Mouse (Mus musculus) midbrain, embryonic 16.5 days (tissue): ENCODE measurements around the gene Hsd11b1. TPM values are rescaled to one million over a fixed set of nuclear protein-coding genes. Genes with fewer than 3 reads are reported as not detected.
"Not testable (repeated sequence)": the region's sequence is repeated elsewhere in the genome, so short reads cannot be mapped to it uniquely, and the experiment has no call there.

Experiments
- ATAC-seq: fragments of 200-750 bp; cut with Nextera tagmentation; 2 replicates; pipeline ENCODE4 v1.8.0; 2017; ENCODE audit warnings: moderate TSS enrichment
- H3K27ac ChIP-seq: fragments of 300-500 bp; sonication (generic); 2 replicates; pipeline ENCODE4 v1.5.1; 2014; ENCODE audit warnings: mild to moderate bottlenecking, low read length, mixed read lengths
- H3K27me3 ChIP-seq: fragments of 300-500 bp; sonication (generic); 2 replicates; pipeline ENCODE4 v1.6.1; 2014; ENCODE audit warnings: low read depth, low read length, mixed read lengths; ENCODE audit not compliant: control insufficient read depth, insufficient read depth
- H3K36me3 ChIP-seq: fragments of 300-500 bp; sonication (generic); 2 replicates; pipeline ENCODE4 v1.6.1; 2014; ENCODE audit warnings: mild to moderate bottlenecking, low read length, moderate library complexity, mixed read lengths; ENCODE audit not compliant: control insufficient read depth, insufficient read depth
- H3K4me1 ChIP-seq: fragments of 300-500 bp; sonication (generic); 2 replicates; pipeline ENCODE4 v1.6.1; 2014; ENCODE audit warnings: mild to moderate bottlenecking, low read length, mixed read lengths; ENCODE audit not compliant: control insufficient read depth, insufficient read depth
- H3K4me2 ChIP-seq: fragments of 300-500 bp; sonication (generic); 2 replicates; pipeline ENCODE4 v1.6.1; 2014; ENCODE audit warnings: mild to moderate bottlenecking, low read length, mixed read lengths
- H3K4me3 ChIP-seq: fragments of 300-500 bp; sonication (generic); 2 replicates; pipeline ENCODE4 v1.5.1; 2014; ENCODE audit warnings: low read depth, mild to moderate bottlenecking, low read length, moderate library complexity, mixed read lengths
- H3K9ac ChIP-seq: fragments of 300-500 bp; sonication (generic); 2 replicates; pipeline ENCODE4 v1.6.1; 2014; ENCODE audit warnings: low read depth, low read length, mixed read lengths
- H3K9me3 ChIP-seq: fragments of 300-500 bp; sonication (generic); replicated peaks from 2 replicates; pipeline ENCODE4 v1.6.1; 2014; ENCODE audit warnings: mild to moderate bottlenecking, low read length, mixed read lengths; ENCODE audit not compliant: control insufficient read depth, poor library complexity, severe bottlenecking
- WGBS: fragments of 180-500 bp; shearing (Covaris S2); extraction: QIAGEN DNeasy Blood & Tissue Kit; methylation state at CpG from one replicate; pipeline ENCODE4 v1.1.7; 2014; 5-methylcytosine and 5-hydroxymethylcytosine counted together
- polyA plus RNA-seq: library from polyadenylated mRNA; unstranded; fragments of >200 nt; fragmentation: Nextera tagmentation; extraction: Ambion mirVana; gene quantifications from 2 replicates; pipeline ENCODE4 v1.2.1, GENCODE M21; 2015

Gene Hsd11b1
- polyA plus RNA-seq, 1 experiment from 2014 or later = 0.39 TPM

DNA sequence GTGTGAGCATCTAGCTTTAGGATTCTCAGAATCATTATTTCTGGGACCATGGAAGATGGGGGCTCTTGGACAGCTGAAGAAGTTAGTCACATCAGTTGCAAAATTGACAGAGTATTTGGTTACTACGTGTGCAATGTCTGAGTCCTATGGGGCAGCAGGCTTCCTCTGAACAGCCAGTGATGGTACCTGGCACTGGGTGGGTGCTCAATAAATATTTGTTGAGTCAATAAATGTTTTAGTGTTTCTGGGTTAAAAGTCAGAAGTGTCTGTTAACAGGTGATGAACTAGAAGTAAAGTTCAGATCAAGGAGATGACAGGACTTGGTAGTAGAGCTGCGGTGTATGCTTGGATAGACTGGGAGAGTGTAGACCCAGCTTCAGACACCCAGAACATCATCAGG, 23.7 kb upstream of the Hsd11b1 start:
- Histone ChIP-seq H3K36me3 (no peaks in the 10 kb centered on the region), H3K4me2 (no peak overlapping the region), H3K4me3 (no peak overlapping the region), H3K9me3 (no peaks in the 10 kb centered on the region), H3K27ac (no peak overlapping the region), H3K27me3 (no peaks in the 10 kb centered on the region), H3K9ac (no peak overlapping the region), H3K4me1 (no peaks in the 10 kb centered on the region)
- no peak for ATAC-seq
- WGBS = 82% methylated on average over 2 of the region's 2 CpGs

DNA sequence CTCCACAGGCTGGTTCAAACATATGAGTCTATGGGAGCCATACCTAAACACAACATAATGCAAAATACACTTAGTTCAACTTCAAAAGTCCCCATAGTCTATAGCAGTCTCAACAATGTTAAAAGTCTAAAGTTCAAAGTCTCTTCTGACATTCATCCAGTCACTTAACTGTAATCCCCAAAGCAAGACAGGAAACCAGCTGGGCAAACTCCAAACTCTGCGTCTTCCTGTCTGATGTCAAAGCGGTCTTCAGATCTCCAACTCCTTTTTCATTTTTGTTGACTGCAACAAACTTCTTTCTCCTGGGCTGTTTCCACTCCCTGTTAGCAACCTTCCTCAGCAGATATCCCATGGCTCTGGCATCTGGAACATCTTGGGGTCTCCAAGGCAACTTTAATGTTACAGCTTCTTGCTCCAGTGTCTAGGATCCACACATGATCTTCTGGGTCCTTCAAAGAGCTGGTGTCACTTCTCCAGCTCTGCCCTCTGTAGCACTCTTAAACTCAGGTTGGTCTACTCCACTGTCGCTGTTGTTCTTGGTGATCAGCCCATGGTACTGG, 22.0 kb upstream of the Hsd11b1 start:
- H3K9ac ChIP-seq, H3K4me3 ChIP-seq, H3K4me2 ChIP-seq, H3K27ac ChIP-seq, H3K36me3 ChIP-seq, ATAC-seq, H3K9me3 ChIP-seq, H3K27me3 ChIP-seq, H3K4me1 ChIP-seq: not testable (repeated sequence)
- 95% methylated on average over 3 of the region's 3 CpGs for WGBS

DNA sequence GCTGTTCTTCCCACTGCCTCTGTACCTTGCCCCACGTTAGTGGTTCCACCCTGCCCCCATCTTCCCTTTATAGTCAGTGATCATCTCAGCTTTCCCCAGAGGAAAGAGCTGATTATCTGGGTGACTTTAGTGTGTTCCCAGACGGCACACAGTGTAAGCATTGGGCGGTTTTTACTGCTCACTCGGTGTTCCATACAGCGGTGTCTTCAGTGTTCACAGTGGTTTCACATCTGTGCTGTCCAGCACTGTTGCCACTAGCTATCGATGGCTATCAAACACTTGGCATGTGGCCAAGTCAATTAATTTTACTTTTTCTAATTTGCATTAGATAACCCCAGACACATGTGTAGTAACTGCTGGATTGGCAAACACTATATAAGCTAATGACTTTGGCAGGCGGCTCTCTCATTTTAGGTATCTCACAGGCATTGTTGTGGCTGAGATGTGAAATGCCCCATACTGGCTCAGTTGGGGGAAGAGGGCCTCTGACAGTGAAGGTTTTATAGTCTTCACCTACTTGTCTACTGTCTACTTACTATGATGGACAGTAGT, 20.4 kb upstream of the Hsd11b1 start:
- no peaks in the 10 kb centered on the region for H3K4me1 ChIP-seq
- no peak overlapping the region for H3K27ac ChIP-seq
- H3K27me3 ChIP-seq = no peaks in the 10 kb centered on the region
- WGBS = 72% methylated on average over 7 of the region's 7 CpGs
- H3K4me2 ChIP-seq = no peak overlapping the region
- no peaks in the 10 kb centered on the region for H3K36me3 ChIP-seq
- no peak overlapping the region for H3K4me3 ChIP-seq
- H3K9me3 ChIP-seq = no peaks in the 10 kb centered on the region
- no peak for ATAC-seq
- no peak overlapping the region for H3K9ac ChIP-seq

DNA sequence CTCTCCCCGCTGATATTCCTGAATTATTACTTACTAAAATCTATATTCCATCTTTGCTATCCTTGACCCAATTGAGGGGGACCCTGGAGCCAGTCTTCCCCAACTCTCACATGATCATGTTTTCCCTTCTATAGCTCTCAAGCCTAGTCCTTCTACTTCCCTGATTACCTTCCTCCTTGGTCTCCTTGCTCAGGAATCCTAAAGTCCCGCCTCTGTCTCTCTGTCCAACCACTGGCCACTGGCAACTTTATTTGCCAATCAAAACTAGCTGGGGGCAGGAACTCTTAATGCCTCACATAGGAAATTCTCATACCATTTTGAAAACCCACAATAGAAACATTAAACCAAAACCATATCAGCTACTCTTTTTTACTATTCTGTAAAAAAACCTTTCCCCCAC, 17.5 kb upstream of the Hsd11b1 start:
- no peak for ATAC-seq
- no peaks in the 10 kb centered on the region for H3K36me3 ChIP-seq
- no peaks in the 10 kb centered on the region for H3K27me3 ChIP-seq
- H3K27ac ChIP-seq = no peak overlapping the region
- 94% methylated on average over 2 of the region's 2 CpGs for WGBS
- H3K4me3 ChIP-seq = no peak overlapping the region
- no peak overlapping the region for H3K4me2 ChIP-seq
- no peaks in the 10 kb centered on the region for H3K9me3 ChIP-seq
- H3K4me1 ChIP-seq = no peaks in the 10 kb centered on the region
- no peak overlapping the region for H3K9ac ChIP-seq

DNA sequence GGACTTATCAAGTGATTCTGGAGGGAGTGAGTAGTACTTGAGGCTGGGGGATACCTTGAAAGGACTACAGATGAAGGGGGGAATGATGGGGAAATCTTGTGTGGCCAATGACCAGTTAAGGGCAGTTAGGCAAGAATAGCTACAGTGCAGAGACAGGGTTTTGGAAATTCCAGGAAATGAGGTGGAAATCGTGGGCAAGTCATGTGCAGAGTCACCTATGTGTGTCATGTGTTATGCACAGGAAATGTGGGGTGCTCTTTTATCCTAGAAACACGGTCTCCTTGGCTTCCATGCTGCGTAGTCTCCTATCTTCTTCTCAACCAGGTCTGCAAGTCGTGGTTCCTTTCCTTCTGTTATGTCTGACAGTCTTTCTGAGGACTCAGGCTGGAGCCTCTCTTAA, 15.6 kb upstream of the Hsd11b1 start:
- Histone ChIP-seq H3K9me3 (no peaks in the 10 kb centered on the region), H3K27ac (no peak overlapping the region), H3K9ac (no peak overlapping the region), H3K36me3 (no peaks in the 10 kb centered on the region), H3K4me1 (no peaks in the 10 kb centered on the region), H3K4me3 (no peak overlapping the region), H3K27me3 (no peaks in the 10 kb centered on the region), H3K4me2 (no peak overlapping the region)
- WGBS = 80% methylated on average over 4 of the region's 4 CpGs
- ATAC-seq = no peak

DNA sequence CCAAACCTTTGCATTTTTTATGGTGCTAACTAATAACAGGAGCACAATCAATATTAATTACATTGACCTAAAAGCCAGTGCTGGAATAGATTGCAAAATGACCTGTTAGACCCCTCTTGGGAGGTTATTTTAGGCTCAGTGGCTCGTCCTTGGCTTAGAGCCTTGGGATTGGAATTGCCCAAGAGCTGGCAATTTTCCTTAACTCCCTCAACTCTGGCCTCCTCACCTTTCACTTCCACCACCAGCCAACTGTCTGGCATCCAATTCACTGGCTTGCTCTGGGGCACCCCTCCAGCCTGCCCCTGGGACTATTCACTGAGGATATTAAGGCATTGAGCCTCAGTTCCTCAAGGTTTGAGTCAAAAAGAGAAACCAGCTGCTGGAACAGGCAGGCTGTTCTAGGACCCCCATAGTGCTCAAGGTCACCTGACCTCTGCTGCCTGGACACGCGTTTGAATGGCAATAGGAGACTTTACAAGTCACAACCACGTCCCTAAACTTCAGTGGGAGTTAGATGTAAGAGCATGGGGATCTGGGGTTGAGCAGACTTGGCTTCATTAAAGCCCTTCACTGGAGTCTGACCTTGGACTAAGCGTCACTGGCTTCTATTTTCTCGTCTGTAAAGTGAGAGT, 14.7 kb upstream of the Hsd11b1 start:
- Histone ChIP-seq H3K9ac (no peak overlapping the region), H3K4me1 (no peaks in the 10 kb centered on the region), H3K27me3 (no peaks in the 10 kb centered on the region), H3K4me3 (no peak overlapping the region), H3K36me3 (no peaks in the 10 kb centered on the region), H3K4me2 (no peak overlapping the region), H3K9me3 (no peaks in the 10 kb centered on the region), H3K27ac (no peak overlapping the region)
- 47% methylated on average over 6 of the region's 6 CpGs for WGBS
- no peak for ATAC-seq

DNA sequence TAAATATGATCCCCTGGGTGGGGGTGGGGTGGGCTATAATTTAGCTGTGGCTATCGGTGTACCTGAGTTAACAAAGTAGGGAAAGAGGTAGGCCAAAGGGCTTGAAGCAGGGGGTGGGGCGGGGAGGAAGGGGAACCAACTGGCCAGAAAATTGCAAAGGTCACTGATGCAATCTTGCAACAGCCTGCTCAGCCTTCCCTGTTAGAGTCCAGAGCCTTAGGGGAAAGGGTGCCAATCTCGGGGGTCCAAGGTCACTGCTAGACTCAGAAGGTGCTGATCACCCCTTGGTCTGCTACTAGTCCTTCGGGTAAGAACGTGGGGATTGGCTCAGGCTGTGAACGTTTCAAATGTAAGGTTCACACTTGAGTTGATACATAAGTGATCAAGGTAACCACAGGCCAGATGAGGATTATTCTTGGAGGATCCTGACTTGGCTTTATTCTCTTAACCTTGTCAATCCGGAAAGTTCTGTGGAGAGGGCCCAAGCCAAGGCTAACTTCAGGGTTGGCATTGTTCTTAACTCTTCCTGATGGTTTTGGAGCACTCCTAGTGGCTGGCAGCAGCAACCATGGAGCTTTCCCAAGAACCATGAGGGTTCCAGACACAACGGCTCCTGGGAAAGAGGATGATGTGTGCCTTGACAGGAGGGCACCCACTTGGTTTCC, 10.7 kb upstream of the Hsd11b1 start:
- peaks cover 8% of the 10 kb centered on the region for H3K4me1 ChIP-seq
- H3K36me3 ChIP-seq = no peaks in the 10 kb centered on the region
- 90% methylated on average over 8 of the region's 8 CpGs for WGBS
- no peak for ATAC-seq
- H3K9me3 ChIP-seq = no peaks in the 10 kb centered on the region
- no peak overlapping the region for H3K9ac ChIP-seq
- no peaks in the 10 kb centered on the region for H3K27me3 ChIP-seq
- no peak overlapping the region for H3K4me2 ChIP-seq
- H3K4me3 ChIP-seq = no peak overlapping the region
- no peak overlapping the region for H3K27ac ChIP-seq

DNA sequence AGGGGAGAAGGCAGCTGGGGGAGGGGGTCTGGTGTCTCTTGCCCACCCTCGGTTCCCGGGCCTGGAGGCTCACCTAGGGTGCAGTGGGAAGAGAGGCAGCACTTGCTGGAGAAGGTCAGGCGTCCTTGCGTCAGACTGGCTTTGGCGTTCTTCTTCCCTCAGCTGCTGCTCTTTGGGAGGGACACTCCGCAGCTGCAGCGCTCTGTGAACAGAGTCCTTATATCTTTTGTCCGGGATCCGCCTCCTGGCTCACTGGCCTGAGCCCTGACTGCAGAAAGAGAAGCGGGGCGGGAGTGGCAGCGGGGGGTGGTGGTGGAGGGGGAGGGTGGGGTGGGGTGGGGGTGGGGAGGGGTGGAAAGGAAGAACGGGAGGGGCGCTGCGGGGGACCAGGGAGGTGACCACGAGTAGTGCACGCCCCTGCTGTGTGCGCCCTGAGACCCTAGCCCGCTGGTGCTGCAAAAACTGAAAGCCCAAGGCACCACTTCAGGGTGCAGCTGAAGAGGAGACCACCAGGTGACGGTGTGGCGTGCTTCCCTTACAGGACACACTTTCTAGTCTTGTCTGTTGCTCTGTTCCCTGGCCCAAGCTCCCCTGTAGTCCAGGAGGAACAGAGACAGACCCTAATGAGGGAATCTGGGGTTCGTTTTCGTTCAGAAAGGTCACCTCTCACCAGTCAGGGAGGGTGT, 9.2 kb upstream of the Hsd11b1 start, which contains the start of gene G0s2:
G0s2 (minus strand) TSS at position 302 of the 686 bp plus-strand sequence.
- Histone ChIP-seq H3K27me3 (no peaks in the 10 kb centered on the region), H3K9me3 (no peaks in the 10 kb centered on the region), H3K4me3 (peak within 1 kb of the TSS; percentile 29), H3K36me3 (no peaks in the 10 kb centered on the region), H3K4me1 (peaks cover 8% of the 10 kb centered on the region), H3K9ac (peak within 1 kb of the TSS; percentile 45), H3K27ac (peak within 1 kb of the TSS; percentile 51), H3K4me2 (peak within 1 kb of the TSS; percentile 56)
- WGBS = under 1% methylated on average over 22 of the region's 23 CpGs
- ATAC-seq = peak; percentile 82
